Mouse (Mus musculus) intestine, postnatal 0 days (tissue): ENCODE results near the gene Phf21a. TPM values are rescaled to one million over a fixed set of nuclear protein-coding genes. Genes with fewer than 3 reads are reported as not detected.

Experiments
- ATAC-seq: fragments of 200-750 bp; cut with Nextera tagmentation; 2 replicates; pipeline ENCODE4 v1.8.0; 2017; ENCODE audit warnings: mild to moderate bottlenecking, moderate TSS enrichment, moderate library complexity
- H3K27ac ChIP-seq: fragments of 300-500 bp; sonication (generic); 2 replicates; pipeline ENCODE4 v1.5.1; 2014; ENCODE audit warnings: mild to moderate bottlenecking, low read depth, low read length, moderate library complexity
- H3K27me3 ChIP-seq: fragments of 300-500 bp; sonication (generic); replicated peaks from 2 replicates; pipeline ENCODE4 v1.6.1; 2014; ENCODE audit warnings: low read length, mixed read lengths; ENCODE audit not compliant: control insufficient read depth, insufficient read depth
- H3K36me3 ChIP-seq: fragments of 300-500 bp; sonication (generic); 2 replicates; pipeline ENCODE4 v1.6.1; 2014; ENCODE audit warnings: mild to moderate bottlenecking, moderate library complexity; ENCODE audit not compliant: control insufficient read depth, insufficient read depth
- H3K4me1 ChIP-seq: fragments of 300-500 bp; sonication (generic); replicated peaks from 2 replicates; pipeline ENCODE4 v1.6.1; 2014; ENCODE audit warnings: antibody characterized with exemption, low read length, mixed read lengths; ENCODE audit not compliant: control insufficient read depth, insufficient read depth
- H3K4me2 ChIP-seq: fragments of 300-500 bp; sonication (generic); replicated peaks from 2 replicates; pipeline ENCODE4 v1.6.1; 2014; ENCODE audit warnings: low read depth, mild to moderate bottlenecking, moderate library complexity
- H3K4me3 ChIP-seq: fragments of 300-500 bp; sonication (generic); 2 replicates; pipeline ENCODE4 v1.5.1; 2014; ENCODE audit warnings: low read depth, low read length
- H3K9ac ChIP-seq: fragments of 300-500 bp; sonication (generic); 2 replicates; pipeline ENCODE4 v1.6.1; 2014; ENCODE audit warnings: mild to moderate bottlenecking, low read depth, low read length
- H3K9me3 ChIP-seq: fragments of 300-500 bp; sonication (generic); 2 replicates; pipeline ENCODE4 v1.6.1; 2016; ENCODE audit warnings: mixed run types; ENCODE audit not compliant: control insufficient read depth
- CTCF ChIP-seq: sonication (generic); IDR thresholded peaks from 2 replicates; pipeline ENCODE4 v1.5.1; 2016; ENCODE audit warnings: low read depth, mild to moderate bottlenecking, control low read depth, antibody characterized with exemption, moderate library complexity
- WGBS: fragments of 180-500 bp; shearing (Covaris S2); extraction: QIAGEN DNeasy Blood & Tissue Kit; methylation state at CpG from one replicate; pipeline ENCODE4 v1.1.7; 2014; 5-methylcytosine and 5-hydroxymethylcytosine counted together
- polyA plus RNA-seq: library from polyadenylated mRNA; unstranded; fragments of >200 nt; fragmentation: Nextera tagmentation; extraction: Ambion mirVana; gene quantifications from 2 replicates; pipeline ENCODE4 v1.2.1, GENCODE M21; 2015

Gene Phf21a
- polyA plus RNA-seq, 1 experiment from 2014 or later = 7.4 TPM

DNA sequence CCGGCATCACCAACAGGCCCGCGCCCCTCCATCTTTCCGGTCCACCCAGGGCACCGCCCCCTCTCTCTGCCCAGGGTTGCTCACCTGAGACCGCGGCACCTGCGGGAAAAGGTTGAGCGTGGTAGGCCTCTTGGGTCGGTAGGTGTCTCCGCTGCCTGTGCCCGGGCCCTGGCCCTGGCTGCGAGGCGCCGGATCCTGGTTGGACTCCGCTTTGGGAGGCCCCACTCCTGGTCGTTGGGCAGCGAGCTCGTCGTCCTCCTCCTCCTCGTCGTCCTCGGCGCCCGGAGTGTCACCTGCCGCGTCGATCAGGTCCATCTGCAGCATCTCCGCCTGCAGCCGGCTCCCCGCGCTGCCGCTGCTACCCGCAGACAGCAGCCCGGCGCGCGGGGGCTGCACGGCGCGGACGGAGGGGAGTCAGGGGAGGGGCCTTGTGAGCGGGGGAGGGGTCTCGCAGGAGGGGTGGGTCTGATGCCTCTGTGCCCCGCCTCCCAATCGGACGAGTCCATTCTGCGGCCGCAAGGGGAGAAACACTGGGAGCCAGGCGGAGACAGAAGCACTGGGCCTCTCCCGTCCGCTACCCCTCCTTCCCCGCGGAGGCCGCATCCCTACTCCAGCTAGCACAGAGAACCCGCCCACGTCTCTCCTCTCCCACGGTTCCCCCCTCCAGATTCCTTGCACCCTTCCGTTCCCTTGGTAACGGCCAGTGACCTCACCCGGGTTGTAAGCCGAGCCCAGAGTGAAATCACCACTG, 296.1 kb downstream of the Phf21a start:
- Histone ChIP-seq H3K36me3 (peaks cover 11% of the 10 kb centered on the region; the same call in 1 of the 2 replicates), H3K27me3 (peaks cover 15% of the 10 kb centered on the region), H3K4me3 (peak overlapping the region; percentile 58), H3K27ac (peak overlapping the region; percentile 35; the same call in 1 of the 2 replicates), H3K9me3 (no peaks in the 10 kb centered on the region), H3K4me1 (0 out of 2 replicates have a peak, but pooled peaks cover 3% of the 10 kb centered on the region), H3K4me2 (peak overlapping the region; percentile 76), H3K9ac (peak overlapping the region; percentile 42; the same call in 1 of the 2 replicates)
- peak; percentile 68 for ATAC-seq
- no peak for TF ChIP-seq CTCF
- under 1% methylated on average over 59 of the region's 62 CpGs for WGBS

- Histone ChIP-seq H3K4me1 (0 out of 2 replicates have a peak, but pooled peaks cover 3% of the 10 kb centered on the region), H3K27me3 (peaks cover 15% of the 10 kb centered on the region), H3K36me3 (peaks cover 11% of the 10 kb centered on the region; the same call in 1 of the 2 replicates), H3K27ac (peak overlapping the region; percentile 35; the same call in 1 of the 2 replicates), H3K4me3 (peak overlapping the region; percentile 58), H3K9me3 (no peaks in the 10 kb centered on the region), H3K4me2 (peak overlapping the region; percentile 76), H3K9ac (0 out of 2 replicates have a peak overlapping the region, but pooled peaks have one; percentile 42)
- 14% methylated on average over 10 of the region's 10 CpGs for WGBS
- TF ChIP-seq CTCF = no peak
- ATAC-seq = peak; percentile 2; the same call in 1 of the 2 replicates
Observed at GRCm38 (mm10) chr2:92389645-92390044, 296.7 kb downstream of the Phf21a start.

DNA sequence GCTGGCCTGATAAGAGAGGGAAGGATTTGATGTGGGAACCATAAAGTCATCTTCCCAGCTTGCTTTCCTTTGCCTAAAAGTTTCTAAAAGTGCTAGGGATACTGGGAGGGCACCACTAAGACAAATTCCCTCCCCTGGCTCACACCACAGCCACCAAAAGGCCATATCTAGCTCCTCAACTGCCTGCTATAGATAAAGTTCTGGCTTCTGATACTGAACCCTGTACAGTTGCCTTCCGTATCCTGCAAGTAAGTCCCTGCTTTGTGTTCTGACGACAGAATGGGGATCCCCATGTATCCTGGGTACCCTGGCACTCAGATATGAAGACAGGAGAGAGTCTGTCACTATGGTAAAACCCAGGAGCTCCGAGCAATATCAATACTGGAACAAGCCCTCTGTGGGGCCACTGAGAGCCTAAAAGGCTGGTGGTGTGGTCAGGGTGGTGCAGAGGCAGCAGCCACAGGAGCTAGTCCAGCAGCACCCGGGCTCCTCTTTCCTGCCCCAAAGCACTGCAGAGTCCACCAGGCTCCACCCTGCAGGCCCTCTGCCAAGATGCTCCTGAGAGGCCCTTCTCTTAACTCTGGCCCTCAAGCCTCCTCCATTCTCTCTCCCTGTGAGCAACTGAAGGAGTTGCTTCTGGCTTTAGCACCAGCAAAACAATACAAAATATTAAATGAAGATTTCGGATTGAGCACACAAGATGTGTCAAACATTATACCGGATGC, 297.5 kb downstream of the Phf21a start:
- no peak for TF ChIP-seq CTCF
- peaks cover 11% of the 10 kb centered on the region; the same call in 1 of the 2 replicates for H3K36me3 ChIP-seq
- no peak overlapping the region for H3K4me3 ChIP-seq
- H3K9ac ChIP-seq = no peak overlapping the region
- WGBS = 80% methylated on average over 6 of the region's 6 CpGs
- no peak for ATAC-seq
- H3K27ac ChIP-seq = no peak overlapping the region
- H3K4me2 ChIP-seq = no peak overlapping the region
- 0 out of 2 replicates have a peak, but pooled peaks cover 3% of the 10 kb centered on the region for H3K4me1 ChIP-seq
- H3K27me3 ChIP-seq = peaks cover 15% of the 10 kb centered on the region
- H3K9me3 ChIP-seq = no peaks in the 10 kb centered on the region

DNA sequence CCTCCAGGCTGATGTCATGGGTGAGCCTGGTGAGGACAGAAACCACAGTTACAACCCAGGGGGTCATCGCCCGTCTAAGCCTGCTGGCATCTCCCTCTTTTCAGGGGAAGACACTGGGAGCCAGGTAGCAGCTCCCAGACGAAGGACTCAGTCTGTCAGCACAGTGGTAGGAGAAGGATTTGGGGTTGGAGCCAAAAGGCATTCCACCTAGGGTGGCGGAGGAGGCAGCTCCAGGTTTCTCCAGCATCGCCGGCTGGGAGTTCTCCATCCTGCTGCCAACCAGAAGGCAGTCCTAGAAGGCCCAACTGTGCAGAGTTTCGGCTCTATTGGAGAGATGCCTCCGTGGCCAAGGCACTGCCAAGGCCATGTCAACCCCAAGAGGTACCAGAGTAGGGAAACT, 298.2 kb downstream of the Phf21a start:
- 0 out of 2 replicates have a peak, but pooled peaks cover 3% of the 10 kb centered on the region for H3K4me1 ChIP-seq
- H3K27ac ChIP-seq = no peak overlapping the region
- H3K4me2 ChIP-seq = no peak overlapping the region
- H3K27me3 ChIP-seq = peaks cover 15% of the 10 kb centered on the region
- no peak overlapping the region for H3K4me3 ChIP-seq
- H3K9me3 ChIP-seq = no peaks in the 10 kb centered on the region
- no peak for TF ChIP-seq CTCF
- H3K9ac ChIP-seq = no peak overlapping the region
- WGBS = 89% methylated on average over 8 of the region's 8 CpGs
- H3K36me3 ChIP-seq = peaks cover 8% of the 10 kb centered on the region; the same call in 1 of the 2 replicates
- ATAC-seq = no peak

DNA sequence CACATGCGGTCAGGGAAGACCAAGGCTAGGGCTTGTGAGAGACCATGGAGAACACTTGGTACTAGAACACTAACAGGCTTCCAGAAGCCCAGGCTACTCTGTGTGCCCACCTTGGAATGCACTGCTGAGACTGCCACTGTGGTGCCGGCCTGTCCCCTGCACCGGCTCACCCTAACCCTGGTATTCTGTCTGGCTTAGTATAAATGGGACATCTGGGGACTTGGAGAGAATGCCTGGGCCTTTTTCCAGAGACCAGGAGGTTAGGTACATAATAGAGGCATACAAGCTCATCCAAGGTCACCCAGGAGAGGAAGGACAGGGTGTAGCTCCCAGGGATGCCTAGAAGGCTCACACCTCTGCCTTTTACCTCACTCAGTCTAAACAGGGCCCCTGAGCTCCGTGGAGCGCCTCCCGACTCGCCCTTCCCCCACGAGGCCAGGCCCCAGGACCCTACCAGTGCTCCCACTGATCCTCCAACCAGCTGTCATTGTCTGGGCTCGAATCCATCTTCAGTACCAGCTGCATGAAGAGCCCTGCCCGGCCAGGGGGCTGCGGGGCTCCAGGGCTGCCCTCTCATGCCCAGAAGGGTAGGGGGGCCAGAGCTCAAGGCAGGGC, 298.9 kb downstream of the Phf21a start:
- 24% methylated on average over 11 of the region's 11 CpGs for WGBS
- H3K27me3 ChIP-seq = peaks cover 15% of the 10 kb centered on the region
- peak overlapping the region; percentile 21 for H3K4me3 ChIP-seq
- H3K36me3 ChIP-seq = 0 out of 2 replicates have a peak, but pooled peaks cover 4% of the 10 kb centered on the region
- no peaks in the 10 kb centered on the region for H3K9me3 ChIP-seq
- H3K27ac ChIP-seq = no peak overlapping the region
- 0 out of 2 replicates have a peak overlapping the region, but pooled peaks have one; percentile 7 for H3K9ac ChIP-seq
- H3K4me2 ChIP-seq = peak overlapping the region; percentile 50
- no peak for ATAC-seq
- H3K4me1 ChIP-seq = 0 out of 2 replicates have a peak, but pooled peaks cover 3% of the 10 kb centered on the region
- no peak for TF ChIP-seq CTCF
